Mouse (Mus musculus) midbrain, embryonic 13.5 days (tissue): ENCODE data around the gene Sytl3. TPM values are rescaled to one million over a fixed set of nuclear protein-coding genes. Genes with fewer than 3 reads are reported as not detected.

Source experiments
- ATAC-seq: fragments of 200-750 bp; cut with Nextera tagmentation; 2 replicates; pipeline ENCODE4 v1.8.0; 2017; ENCODE audit warnings: mild to moderate bottlenecking, moderate TSS enrichment, moderate library complexity
- H3K27ac ChIP-seq: fragments of 300-500 bp; sonication (generic); 2 replicates; pipeline ENCODE4 v1.5.1; 2015; ENCODE audit warnings: inconsistent platforms, mild to moderate bottlenecking, moderate library complexity
- H3K27me3 ChIP-seq: fragments of 300-500 bp; sonication (generic); 2 replicates; pipeline ENCODE4 v1.6.1; 2015; ENCODE audit warnings: mild to moderate bottlenecking, inconsistent platforms
- H3K36me3 ChIP-seq: fragments of 300-500 bp; sonication (generic); 2 replicates; pipeline ENCODE4 v1.6.1; 2015; ENCODE audit warnings: mild to moderate bottlenecking, inconsistent platforms
- H3K4me1 ChIP-seq: fragments of 300-500 bp; sonication (generic); replicated peaks from 2 replicates; pipeline ENCODE4 v1.6.1; 2015; ENCODE audit warnings: inconsistent platforms
- H3K4me2 ChIP-seq: fragments of 300-500 bp; sonication (generic); replicated peaks from 2 replicates; pipeline ENCODE4 v1.6.1; 2015; ENCODE audit warnings: moderate library complexity, mild to moderate bottlenecking, inconsistent platforms
- H3K4me3 ChIP-seq: fragments of 300-500 bp; sonication (generic); replicated peaks from 2 replicates; pipeline ENCODE4 v1.5.1; 2015; ENCODE audit warnings: mild to moderate bottlenecking, inconsistent platforms
- H3K9ac ChIP-seq: fragments of 300-500 bp; sonication (generic); replicated peaks from 2 replicates; pipeline ENCODE4 v1.6.1; 2015; ENCODE audit warnings: mild to moderate bottlenecking, inconsistent platforms
- H3K9me3 ChIP-seq: fragments of 300-500 bp; sonication (generic); 2 replicates; pipeline ENCODE4 v1.6.1; 2016; ENCODE audit warnings: mild to moderate bottlenecking, inconsistent platforms
- WGBS: fragments of 180-500 bp; shearing (Covaris S2); methylation state at CpG from one replicate; pipeline ENCODE4 v1.1.7; 2015; 5-methylcytosine and 5-hydroxymethylcytosine counted together
- polyA plus RNA-seq: library from polyadenylated mRNA; unstranded; fragments of >200 nt; fragmentation: Nextera tagmentation; extraction: Ambion mirVana; gene quantifications from 2 replicates; pipeline ENCODE4 v1.2.1, GENCODE M21; 2015

Sytl3 gene
- polyA plus RNA-seq, 1 experiment from 2014 or later = 0.35 TPM

- no peak overlapping the region for H3K4me3 ChIP-seq
- H3K27ac ChIP-seq = no peak overlapping the region
- H3K27me3 ChIP-seq = peaks cover 14% of the 10 kb centered on the region; the same call in 1 of the 2 replicates
- 93% methylated on average over 8 of the region's 8 CpGs for WGBS
- 0 out of 2 replicates have a peak, but pooled peaks cover 6% of the 10 kb centered on the region for H3K36me3 ChIP-seq
- H3K9ac ChIP-seq = no peak overlapping the region
- no peak overlapping the region for H3K4me2 ChIP-seq
- H3K4me1 ChIP-seq = peaks cover 22% of the 10 kb centered on the region
- ATAC-seq = no peak
- no peaks in the 10 kb centered on the region for H3K9me3 ChIP-seq
Observed at GRCm38 (mm10) chr17:6755873-6756272, 97.0 kb downstream of the Sytl3 start.

- peaks cover 6% of the 10 kb centered on the region; the same call in 1 of the 2 replicates for H3K27me3 ChIP-seq
- H3K4me3 ChIP-seq = no peak overlapping the region
- 93% methylated on average over 16 of the region's 16 CpGs for WGBS
Observed at GRCm38 (mm10) chr17:6757902-6758301, 99.0 kb downstream of the Sytl3 start.

GRCm38 (mm10) chr17:6758845-6759244 lies 100.0 kb downstream of the Sytl3 start:
- 0 out of 2 replicates have a peak, but pooled peaks cover 3% of the 10 kb centered on the region for H3K36me3 ChIP-seq
- peaks cover 28% of the 10 kb centered on the region for H3K4me1 ChIP-seq
- ATAC-seq = no peak
- H3K4me3 ChIP-seq = no peak overlapping the region
- H3K27ac ChIP-seq = no peak overlapping the region
- 55% methylated on average over 8 of the region's 8 CpGs for WGBS
- H3K9ac ChIP-seq = no peak overlapping the region
- no peaks in the 10 kb centered on the region for H3K9me3 ChIP-seq
- H3K4me2 ChIP-seq = no peak overlapping the region
- H3K27me3 ChIP-seq = peaks cover 6% of the 10 kb centered on the region; the same call in 1 of the 2 replicates

More at GRCm38 (mm10) chr17:6757902-6758301, 99.0 kb downstream of the Sytl3 start:
- Histone ChIP-seq H3K9me3 (no peaks in the 10 kb centered on the region), H3K4me2 (no peak overlapping the region), H3K4me1 (peaks cover 18% of the 10 kb centered on the region), H3K27ac (no peak overlapping the region), H3K9ac (no peak overlapping the region), H3K36me3 (0 out of 2 replicates have a peak, but pooled peaks cover 3% of the 10 kb centered on the region)
- no peak for ATAC-seq

- H3K27me3 ChIP-seq = peaks cover 6% of the 10 kb centered on the region; the same call in 1 of the 2 replicates
- WGBS = 25% methylated on average over 9 of the region's 9 CpGs
- H3K27ac ChIP-seq = no peak overlapping the region
Observed at GRCm38 (mm10) chr17:6759717-6760292, 100.9 kb downstream of the Sytl3 start.

GRCm38 (mm10) chr17:6763513-6764226 lies 104.8 kb downstream of the Sytl3 start:
- peak; percentile 58 for ATAC-seq
- no peak overlapping the region for H3K27ac ChIP-seq
- no peaks in the 10 kb centered on the region for H3K9me3 ChIP-seq
- WGBS = 9% methylated on average over 7 of the region's 7 CpGs
- H3K9ac ChIP-seq = no peak overlapping the region
- no peaks in the 10 kb centered on the region for H3K36me3 ChIP-seq
- H3K4me1 ChIP-seq = peaks cover 38% of the 10 kb centered on the region
- H3K4me2 ChIP-seq = no peak overlapping the region
- 0 out of 2 replicates have a peak, but pooled peaks cover 7% of the 10 kb centered on the region for H3K27me3 ChIP-seq
- H3K4me3 ChIP-seq = no peak overlapping the region

More at GRCm38 (mm10) chr17:6759717-6760292, 100.9 kb downstream of the Sytl3 start:
- Histone ChIP-seq H3K9ac (no peak overlapping the region), H3K4me2 (no peak overlapping the region), H3K4me1 (peaks cover 33% of the 10 kb centered on the region), H3K9me3 (no peaks in the 10 kb centered on the region), H3K4me3 (no peak overlapping the region), H3K36me3 (0 out of 2 replicates have a peak, but pooled peaks cover 3% of the 10 kb centered on the region)
- no peak for ATAC-seq

GRCm38 (mm10) chr17:6764227-6764593 lies 105.3 kb downstream of the Sytl3 start:
- Histone ChIP-seq H3K27ac (no peak overlapping the region), H3K27me3 (0 out of 2 replicates have a peak, but pooled peaks cover 7% of the 10 kb centered on the region), H3K4me2 (no peak overlapping the region), H3K36me3 (no peaks in the 10 kb centered on the region), H3K9ac (no peak overlapping the region), H3K4me1 (peaks cover 34% of the 10 kb centered on the region), H3K9me3 (no peaks in the 10 kb centered on the region), H3K4me3 (no peak overlapping the region)
- 56% methylated on average over 7 of the region's 7 CpGs for WGBS
- ATAC-seq = no peak

GRCm38 (mm10) chr17:6764730-6765129 lies 105.8 kb downstream of the Sytl3 start:
- H3K9me3 ChIP-seq = no peaks in the 10 kb centered on the region
- H3K27ac ChIP-seq = no peak overlapping the region
- no peak overlapping the region for H3K9ac ChIP-seq
- H3K4me2 ChIP-seq = no peak overlapping the region
- H3K4me1 ChIP-seq = peaks cover 29% of the 10 kb centered on the region
- no peak overlapping the region for H3K4me3 ChIP-seq
- no peaks in the 10 kb centered on the region for H3K36me3 ChIP-seq
- ATAC-seq = no peak
- WGBS = 70% methylated on average over 4 of the region's 4 CpGs
- 0 out of 2 replicates have a peak, but pooled peaks cover 7% of the 10 kb centered on the region for H3K27me3 ChIP-seq

- Histone ChIP-seq H3K27me3 (0 out of 2 replicates have a peak, but pooled peaks cover 7% of the 10 kb centered on the region), H3K36me3 (no peaks in the 10 kb centered on the region), H3K27ac (no peak overlapping the region), H3K9ac (no peak overlapping the region), H3K4me1 (peaks cover 24% of the 10 kb centered on the region), H3K4me2 (no peak overlapping the region), H3K4me3 (no peak overlapping the region), H3K9me3 (no peaks in the 10 kb centered on the region)
- no peak for ATAC-seq
- 33% methylated on average over 2 of the region's 2 CpGs for WGBS
Observed at GRCm38 (mm10) chr17:6765886-6766285, 107.0 kb downstream of the Sytl3 start.

- no peaks in the 10 kb centered on the region for H3K9me3 ChIP-seq
- ATAC-seq = no peak
- peaks cover 24% of the 10 kb centered on the region for H3K4me1 ChIP-seq
- H3K4me3 ChIP-seq = no peak overlapping the region
- H3K9ac ChIP-seq = no peak overlapping the region
- H3K27ac ChIP-seq = no peak overlapping the region
- 0 out of 2 replicates have a peak, but pooled peaks cover 7% of the 10 kb centered on the region for H3K27me3 ChIP-seq
- 91% methylated on average over 4 of the region's 4 CpGs for WGBS
- no peaks in the 10 kb centered on the region for H3K36me3 ChIP-seq
- no peak overlapping the region for H3K4me2 ChIP-seq
Observed at GRCm38 (mm10) chr17:6766823-6767222, 107.9 kb downstream of the Sytl3 start.

- Histone ChIP-seq H3K4me1 (peaks cover 21% of the 10 kb centered on the region), H3K27me3 (0 out of 2 replicates have a peak, but pooled peaks cover 7% of the 10 kb centered on the region), H3K9me3 (no peaks in the 10 kb centered on the region), H3K9ac (no peak overlapping the region), H3K27ac (no peak overlapping the region), H3K4me3 (no peak overlapping the region), H3K36me3 (no peaks in the 10 kb centered on the region), H3K4me2 (no peak overlapping the region)
- no peak for ATAC-seq
- 74% methylated on average over 5 of the region's 5 CpGs for WGBS
Observed at GRCm38 (mm10) chr17:6767771-6768170, 108.9 kb downstream of the Sytl3 start.

- no peak for ATAC-seq
- Histone ChIP-seq H3K27ac (no peak overlapping the region), H3K9me3 (no peaks in the 10 kb centered on the region), H3K9ac (no peak overlapping the region), H3K4me3 (no peak overlapping the region), H3K4me2 (no peak overlapping the region), H3K36me3 (no peaks in the 10 kb centered on the region), H3K4me1 (peaks cover 15% of the 10 kb centered on the region), H3K27me3 (0 out of 2 replicates have a peak, but pooled peaks cover 7% of the 10 kb centered on the region)
- WGBS = 84% methylated on average over 5 of the region's 5 CpGs
Observed at GRCm38 (mm10) chr17:6768301-6768788, 109.5 kb downstream of the Sytl3 start.

- Histone ChIP-seq H3K4me2 (no peak overlapping the region), H3K9ac (no peak overlapping the region), H3K36me3 (no peaks in the 10 kb centered on the region), H3K4me1 (peaks cover 5% of the 10 kb centered on the region; the same call in 1 of the 2 replicates), H3K27me3 (0 out of 2 replicates have a peak, but pooled peaks cover 7% of the 10 kb centered on the region), H3K9me3 (no peaks in the 10 kb centered on the region), H3K4me3 (no peak overlapping the region), H3K27ac (no peak overlapping the region)
- 69% methylated on average over 4 of the region's 4 CpGs for WGBS
- ATAC-seq = no peak
Observed at GRCm38 (mm10) chr17:6769602-6770001, 110.7 kb downstream of the Sytl3 start.
